Mouse (Mus musculus): Measurements from ENCODE around the gene Msh4. TPM values are rescaled to one million over a fixed set of nuclear protein-coding genes. Genes with fewer than 3 reads are reported as not detected.
A peak's percentile ranks its signal among the peaks of the same experiment; 100 is the strongest.
"Not testable (repeated sequence)": the region's sequence is repeated elsewhere in the genome, so short reads cannot be mapped to it uniquely, and the experiment has no call there.

Msh4 gene
- total RNA-seq, 2 experiments from 2014 or later: 0.28 to 0.32 TPM

DNA sequence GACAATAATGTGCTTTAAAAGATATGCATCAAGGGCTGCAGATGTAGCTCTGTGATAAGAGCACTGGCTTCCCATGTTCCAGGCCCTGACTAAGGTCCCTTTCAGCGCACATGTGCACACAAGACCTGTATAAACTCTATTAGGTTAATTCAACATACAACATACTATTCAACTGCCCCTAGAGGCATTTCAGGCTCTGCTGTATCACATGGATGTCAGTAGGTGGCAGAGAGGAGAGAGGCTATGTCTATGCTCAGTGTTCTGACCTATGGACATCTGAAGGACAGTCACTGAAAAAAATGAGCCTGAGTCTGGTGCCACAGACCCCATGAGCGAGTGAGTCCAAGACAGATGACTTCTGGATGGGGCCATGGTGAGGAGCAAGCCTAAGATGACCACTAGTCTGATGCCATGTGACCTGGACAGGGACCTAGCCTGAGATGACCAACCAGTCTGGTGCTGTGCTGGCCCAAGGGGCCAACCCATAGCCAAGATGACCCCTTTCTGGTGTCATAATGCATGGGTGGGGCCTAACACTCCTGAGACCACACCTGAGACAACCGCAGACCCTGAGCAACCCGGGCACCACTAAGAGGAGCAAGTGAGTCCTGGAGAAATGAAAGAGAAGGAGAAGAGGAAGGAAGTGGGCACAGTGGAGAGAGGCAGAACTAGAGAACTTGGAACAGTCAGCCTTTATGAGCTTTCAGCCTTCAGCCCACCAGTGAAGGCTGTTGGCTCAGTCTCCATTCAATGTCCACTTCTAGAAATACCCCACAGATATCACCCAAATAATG, 41.1 kb downstream of the Msh4 start:
- intact Hi-C loops (cut with DNase I): no loop called here
- no peak for DNase-seq (ENCODE audit: extremely low spot score in 1 of 2, low spot score in 2 of 2)

DNA sequence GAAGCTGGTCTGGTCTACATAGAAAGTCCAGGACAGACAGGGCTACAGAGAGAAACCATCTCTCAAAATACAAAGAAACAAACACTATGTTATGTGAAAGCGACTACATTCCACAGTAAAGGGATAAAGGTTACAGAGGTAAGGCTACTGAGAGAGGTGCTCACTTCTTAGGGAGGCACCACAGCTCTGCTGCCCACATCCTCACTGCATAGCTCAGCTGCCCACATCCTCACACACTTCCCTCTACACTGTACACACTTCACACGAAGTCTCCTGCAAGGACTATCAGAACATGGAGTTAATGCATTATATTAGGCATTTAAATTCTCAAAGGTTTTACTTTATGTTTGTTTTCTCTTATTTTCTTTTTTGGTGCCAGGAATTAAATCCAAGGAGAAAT, 42.1 kb downstream of the Msh4 start:
- intact Hi-C loops (cut with DNase I): no loop called here
- no peak for DNase-seq (ENCODE audit: extremely low spot score in 1 of 2, low spot score in 2 of 2)

DNA sequence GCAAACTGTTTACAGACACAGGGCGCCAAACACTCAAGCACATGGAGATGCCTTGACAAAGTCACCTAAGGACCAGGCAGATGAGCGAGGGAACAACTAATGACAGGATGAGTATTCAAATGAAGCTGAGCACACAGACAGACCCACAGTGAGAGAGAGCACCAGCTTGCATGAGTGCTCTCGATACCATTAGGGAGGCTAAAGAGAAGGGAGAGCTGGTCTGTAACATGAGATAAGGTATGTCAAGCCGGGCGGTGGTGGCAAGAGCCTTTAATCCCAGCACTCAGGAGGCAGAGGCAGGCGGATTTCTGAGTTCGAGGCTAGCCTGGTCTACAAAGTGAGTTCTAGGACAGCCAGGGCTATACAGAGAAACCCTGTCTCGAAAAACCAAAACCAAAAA, 45.5 kb downstream of the Msh4 start:
- DNase-seq (ENCODE audit: extremely low spot score in 1 of 2, low spot score in 2 of 2); intact Hi-C loops (cut with DNase I): not testable (repeated sequence)

GRCm38 (mm10) chr3:153858350-153859001, 47.5 kb downstream of the Msh4 start:
- intact Hi-C loops (cut with DNase I): no loop called here
- DNase-seq (ENCODE audit: extremely low spot score in 1 of 2, low spot score in 2 of 2): no peak

- intact Hi-C loops (cut with DNase I): no loop called here
These were observed 53.7 kb downstream of the Msh4 start for GRCm38 (mm10) chr3:153852266-153852665.

GRCm38 (mm10) chr3:153850759-153851158, 55.2 kb downstream of the Msh4 start:
- no peak for DNase-seq (ENCODE audit: extremely low spot score in 1 of 2, low spot score in 2 of 2)
- intact Hi-C loops (cut with DNase I): no loop called here

More at GRCm38 (mm10) chr3:153852266-153852665, 53.7 kb downstream of the Msh4 start:
- no peak for DNase-seq (ENCODE audit: extremely low spot score in 1 of 2, low spot score in 2 of 2)

DNA sequence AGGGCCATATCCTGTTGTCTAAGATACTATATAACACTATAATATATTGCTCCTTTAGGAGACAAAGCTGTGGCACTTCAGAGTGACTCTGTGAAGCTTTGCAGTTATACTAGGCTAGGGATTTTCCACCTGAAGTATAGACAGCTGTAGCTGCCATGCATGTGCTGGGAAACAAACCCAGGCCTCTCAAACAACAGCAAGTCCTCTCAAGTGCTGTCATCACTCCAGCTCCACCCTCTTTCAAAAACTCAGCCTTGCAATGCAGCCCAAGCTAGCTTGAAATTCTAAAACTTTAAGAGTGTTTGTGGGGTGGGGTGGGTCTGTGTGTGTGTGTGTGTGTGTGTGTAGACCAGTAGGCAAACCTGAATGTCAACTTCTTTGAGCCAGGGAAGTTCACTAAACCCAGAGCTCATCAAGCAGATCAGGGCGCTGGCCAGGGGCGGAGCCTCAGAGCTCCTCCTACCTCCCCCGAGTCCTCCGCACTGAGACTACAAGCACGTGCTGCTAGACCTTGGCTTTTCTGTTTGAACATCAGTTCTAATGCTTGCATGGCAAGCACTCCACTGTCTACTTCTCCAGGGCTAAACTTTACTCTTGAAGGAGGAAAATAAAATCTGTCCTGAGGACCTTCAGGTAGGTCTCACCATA, 56.4 kb downstream of the Msh4 start:
- DNase-seq (ENCODE audit: extremely low spot score in 1 of 2, low spot score in 2 of 2): no peak
- intact Hi-C loops (cut with DNase I): no loop called here

DNA sequence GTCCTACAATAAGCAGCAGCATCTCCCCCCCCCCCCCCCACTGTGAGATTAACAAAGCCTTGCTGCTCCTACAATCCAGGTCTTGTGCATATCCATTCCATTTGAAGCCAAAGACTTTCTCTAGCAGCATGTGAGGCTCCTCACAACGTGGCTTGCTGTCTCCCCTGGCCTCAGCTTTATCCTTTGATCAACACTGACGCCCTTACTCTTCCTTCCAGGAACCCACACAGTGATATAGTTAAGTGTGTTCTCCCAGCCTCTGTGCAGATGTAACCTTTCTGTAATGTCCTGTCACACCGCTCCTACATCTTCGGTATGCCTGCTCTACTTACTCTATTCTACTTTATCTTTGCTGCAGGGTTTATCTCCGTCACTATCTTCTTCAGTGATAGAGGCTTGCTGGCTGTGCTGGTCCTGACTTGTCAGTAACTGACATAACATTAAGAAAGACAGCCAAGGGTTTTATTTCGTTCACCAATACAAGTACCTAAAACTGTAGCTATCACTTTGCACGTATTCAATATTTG, 58.7 kb downstream of the Msh4 start:
- DNase-seq (ENCODE audit: extremely low spot score in 1 of 2, low spot score in 2 of 2): no peak
- intact Hi-C loops (cut with DNase I): no loop called here

DNA sequence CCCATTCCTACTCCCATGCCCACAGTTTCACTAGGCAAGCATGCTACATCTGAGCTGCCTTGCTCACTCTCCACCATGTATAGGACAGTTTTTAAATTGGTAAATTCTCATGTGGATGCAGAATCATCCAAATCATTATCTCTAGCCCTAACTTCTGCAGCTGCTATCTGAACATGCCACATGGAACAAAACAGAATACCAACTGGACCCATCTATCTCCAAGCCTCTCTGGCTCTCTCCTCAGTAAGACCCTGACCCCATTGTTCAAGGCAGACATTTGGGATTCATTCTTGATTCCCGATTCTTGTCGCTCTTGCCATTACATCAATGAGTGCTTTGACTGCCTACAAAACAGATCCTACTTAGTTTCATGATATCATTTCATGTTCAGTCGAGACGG, 59.8 kb downstream of the Msh4 start:
- intact Hi-C loops (cut with DNase I): no loop called here
- DNase-seq (ENCODE audit: extremely low spot score in 1 of 2, low spot score in 2 of 2): no peak

- intact Hi-C loops (cut with DNase I): no loop called here
These were observed 60.4 kb downstream of the Msh4 start for GRCm38 (mm10) chr3:153845500-153845899.

GRCm38 (mm10) chr3:153844757-153845156, 61.2 kb downstream of the Msh4 start:
- intact Hi-C loops (cut with DNase I): no loop called here
- DNase-seq (ENCODE audit: extremely low spot score in 1 of 2, low spot score in 2 of 2): no peak

More at GRCm38 (mm10) chr3:153845500-153845899, 60.4 kb downstream of the Msh4 start:
- DNase-seq (ENCODE audit: extremely low spot score in 1 of 2, low spot score in 2 of 2): no peak

- no peak for DNase-seq (ENCODE audit: extremely low spot score in 1 of 2, low spot score in 2 of 2)
- intact Hi-C loops (cut with DNase I): no loop called here
These were observed 61.9 kb downstream of the Msh4 start, which contains the start of gene Asb17 for GRCm38 (mm10) chr3:153844030-153844429. Gene Asb17 (plus strand): TSS chr3:153844209.

GRCm38 (mm10) chr3:153837593-153837992, 68.3 kb downstream of the Msh4 start:
- no peak for DNase-seq (ENCODE audit: extremely low spot score in 1 of 2, low spot score in 2 of 2)
- intact Hi-C loops (cut with DNase I): no loop called here

DNA sequence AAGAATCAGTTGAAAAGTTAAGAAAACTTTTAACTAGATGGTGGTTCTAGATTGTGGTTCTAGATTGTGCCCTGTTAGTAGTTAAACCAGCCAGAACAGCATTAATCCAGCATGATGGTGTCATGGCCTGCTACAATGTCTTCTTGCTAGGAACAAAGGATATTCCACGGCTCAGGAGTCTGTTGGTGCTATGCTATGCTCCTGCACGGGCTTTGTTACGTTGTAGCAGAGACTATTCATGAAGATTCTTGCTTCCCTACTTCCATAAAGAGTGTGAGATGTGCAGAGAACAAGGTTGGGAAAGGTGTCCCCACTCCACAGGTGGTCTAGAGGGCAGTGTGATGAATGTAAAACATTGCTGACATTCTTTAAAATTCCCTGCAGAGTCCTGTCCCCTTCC, 69.6 kb downstream of the Msh4 start:
- intact Hi-C loops (cut with DNase I): no loop called here
- no peak for DNase-seq (ENCODE audit: extremely low spot score in 1 of 2, low spot score in 2 of 2)

DNA sequence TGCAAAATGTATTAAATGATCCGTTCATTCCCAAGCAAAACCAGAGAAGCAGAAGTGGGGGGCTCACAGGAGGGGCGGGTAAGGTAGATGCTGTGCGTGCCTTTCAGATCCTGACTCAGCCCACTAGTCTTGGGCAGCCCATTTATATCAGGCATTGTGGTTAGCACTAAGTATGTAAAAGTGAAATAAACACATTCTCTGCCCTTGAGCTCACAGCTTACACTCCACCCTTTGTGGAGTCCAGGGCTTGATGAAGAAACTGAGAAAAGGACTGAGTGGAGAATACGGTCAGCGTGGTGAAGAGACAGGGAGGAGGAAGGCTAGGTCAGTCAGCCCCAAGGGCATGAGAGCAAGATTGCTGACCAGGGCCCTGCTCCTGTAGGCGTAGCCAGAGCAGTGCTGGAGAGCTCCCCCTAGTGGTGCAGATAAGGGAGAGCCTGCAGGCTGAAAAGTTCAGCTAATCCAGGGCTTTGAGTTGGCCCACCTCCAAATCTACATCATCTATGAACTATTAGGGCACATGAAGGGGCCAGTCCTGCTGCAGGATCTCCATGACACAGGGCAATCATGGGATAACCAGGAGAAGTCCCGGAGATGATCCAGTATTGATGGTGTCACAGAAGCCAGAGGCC, 70.4 kb downstream of the Msh4 start:
- intact Hi-C loops (cut with DNase I): no loop called here
- peak; percentile 29 to 83 for DNase-seq (ENCODE audit: extremely low spot score in 1 of 2, low spot score in 2 of 2)

- intact Hi-C loops (cut with DNase I): no loop called here
- no peak for DNase-seq (ENCODE audit: extremely low spot score in 1 of 2, low spot score in 2 of 2)
These were observed 71.9 kb downstream of the Msh4 start for GRCm38 (mm10) chr3:153834071-153834470.

- intact Hi-C loops (cut with DNase I): no loop called here
- no peak for DNase-seq (ENCODE audit: extremely low spot score in 1 of 2, low spot score in 2 of 2)
These were observed 73.3 kb downstream of the Msh4 start for GRCm38 (mm10) chr3:153832654-153832945.

DNA sequence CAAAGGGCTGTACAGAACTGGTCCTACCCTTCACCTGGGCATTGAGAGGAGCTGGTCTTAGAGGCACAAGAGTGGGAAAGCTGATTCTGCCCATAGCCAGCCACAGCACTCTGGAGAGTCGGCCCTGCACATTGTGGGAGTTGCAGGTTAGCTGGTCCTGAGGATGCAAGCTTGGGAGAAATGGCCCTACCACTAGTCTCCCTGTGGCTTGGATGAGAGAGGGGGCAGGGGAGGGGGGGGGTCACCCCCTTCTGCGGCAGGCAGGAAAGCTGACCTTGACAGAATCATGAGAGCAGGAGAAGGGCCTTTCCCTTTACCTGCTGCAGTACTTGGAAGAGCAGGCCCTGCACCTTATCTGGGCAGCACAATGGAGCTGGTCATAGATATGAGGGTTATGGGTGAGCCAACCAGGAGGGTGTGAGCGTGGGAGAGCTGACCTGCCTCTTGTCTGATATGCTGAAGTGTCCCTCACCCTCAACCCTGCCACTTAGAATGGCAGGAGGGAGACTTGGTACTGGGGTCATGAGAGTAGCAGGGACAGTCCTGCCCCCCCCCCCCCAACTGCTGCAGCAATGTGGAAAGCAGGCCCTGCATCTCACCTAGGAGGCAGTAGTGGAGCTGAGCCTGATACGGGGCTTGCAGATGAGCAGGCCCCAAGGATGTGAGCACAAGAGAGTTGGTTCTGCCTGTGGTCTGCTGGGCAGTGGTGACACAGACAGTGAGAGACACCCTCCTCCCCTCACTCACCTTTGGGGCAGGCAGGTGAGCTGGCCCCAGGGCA, 73.9 kb downstream of the Msh4 start:
- no peak for DNase-seq (ENCODE audit: extremely low spot score in 1 of 2, low spot score in 2 of 2)
- intact Hi-C loops (cut with DNase I): no loop called here

All from left cerebral cortex, postnatal 10 days (tissue).